Mouse (Mus musculus): ENCODE measurements at regions not wholly inside any gene's neighbourhood (a gene's known extent, or its start where the extent isn't known, plus 50 kb on each side); places are given as distances from the start of the nearest gene placed in this dataset.

DNA sequence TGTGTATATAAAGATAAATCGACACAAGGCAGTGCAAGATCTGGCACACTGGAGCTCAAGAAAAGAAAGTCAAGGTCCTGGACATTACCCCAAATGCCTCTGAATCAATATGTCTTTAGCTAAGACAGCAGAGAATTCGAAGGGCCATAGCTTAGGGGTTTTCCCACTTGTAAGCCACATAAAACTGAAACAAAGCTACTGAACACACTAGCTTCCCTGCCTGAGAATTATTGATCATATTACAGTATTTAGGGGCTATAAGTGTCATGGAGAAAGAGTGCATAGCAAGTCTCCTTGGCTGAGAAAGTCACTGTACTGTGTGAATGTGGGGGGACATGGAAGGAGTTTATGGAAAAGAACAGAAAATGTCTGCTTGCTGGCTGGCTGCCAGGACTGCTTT lies 207.3 kb upstream of the Htr1f start:
- no peak for TF ChIP-seq CTCF (IDR thresholded peaks at IDR 0.05; ENCODE audit: low read depth, low read length)
- no peak for TF ChIP-seq POLR2A (IDR thresholded peaks at IDR 0.05; ENCODE audit: extremely low read depth, insufficient read depth, low read length)
- H3K36me3 ChIP-seq (ENCODE audit: control insufficient read depth, insufficient read depth, low read length) = no peaks in the 10 kb centered on the region
- no peak overlapping the region for H3K9ac ChIP-seq (ENCODE audit: low read depth, low read length)
- H3K4me3 ChIP-seq (ENCODE audit: insufficient read depth, low read depth, low read length) = no peak overlapping the region
- 56% methylated on average over 2 of the region's 2 CpGs for WGBS
- no peaks in the 10 kb centered on the region for H3K4me1 ChIP-seq (ENCODE audit: control insufficient read depth, insufficient read depth, low read length)
- H3K27ac ChIP-seq (replicated peaks; ENCODE audit: insufficient read depth, low read depth, low read length) = no peak overlapping the region
- H3K27me3 ChIP-seq (ENCODE audit: control insufficient read depth, insufficient read depth, low read length) = no peaks in the 10 kb centered on the region
- no peak for DNase-seq (ENCODE audit: extremely low read depth, low read depth, low spot score)
- no peaks in the 10 kb centered on the region for H3K79me2 ChIP-seq (ENCODE audit: control insufficient read depth, insufficient read depth, low read length)

DNA sequence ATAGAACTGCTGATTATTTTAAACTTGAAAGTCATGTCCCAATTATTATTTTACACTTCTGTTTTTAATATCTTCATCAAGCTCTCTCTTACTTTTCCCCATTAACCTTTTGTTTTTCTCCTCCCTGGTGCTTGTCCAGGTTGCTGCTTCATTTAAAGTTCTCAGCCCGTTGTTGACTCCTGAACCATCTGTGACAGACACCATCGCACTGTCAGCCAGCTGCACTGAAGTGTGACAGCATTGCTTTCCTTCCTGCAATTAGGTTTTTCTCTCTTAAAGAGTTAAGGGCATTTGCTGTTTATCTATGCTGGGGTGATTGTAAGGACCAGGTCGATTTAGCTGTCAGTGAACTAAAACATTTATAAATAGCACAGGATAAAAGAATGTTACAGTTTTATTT lies 205.3 kb upstream of the Pou1f1 start:
- Histone ChIP-seq H3K27me3 (ENCODE audit: control insufficient read depth, insufficient read depth, low read length) (no peaks in the 10 kb centered on the region), H3K9ac (ENCODE audit: low read depth, low read length) (no peak overlapping the region), H3K4me1 (ENCODE audit: control insufficient read depth, insufficient read depth, low read length) (no peaks in the 10 kb centered on the region), H3K27ac (replicated peaks; ENCODE audit: insufficient read depth, low read depth, low read length) (no peak overlapping the region), H3K79me2 (ENCODE audit: control insufficient read depth, insufficient read depth, low read length) (no peaks in the 10 kb centered on the region), H3K4me3 (ENCODE audit: insufficient read depth, low read depth, low read length) (no peak overlapping the region), H3K36me3 (ENCODE audit: control insufficient read depth, insufficient read depth, low read length) (no peaks in the 10 kb centered on the region)
- no peak for TF ChIP-seq POLR2A (IDR thresholded peaks at IDR 0.05; ENCODE audit: extremely low read depth, insufficient read depth, low read length)
- TF ChIP-seq CTCF (IDR thresholded peaks at IDR 0.05; ENCODE audit: low read depth, low read length) = no peak
- no peak for DNase-seq (ENCODE audit: extremely low read depth, low read depth, low spot score)
- WGBS = 62% methylated on average over 3 of the region's 3 CpGs

DNA sequence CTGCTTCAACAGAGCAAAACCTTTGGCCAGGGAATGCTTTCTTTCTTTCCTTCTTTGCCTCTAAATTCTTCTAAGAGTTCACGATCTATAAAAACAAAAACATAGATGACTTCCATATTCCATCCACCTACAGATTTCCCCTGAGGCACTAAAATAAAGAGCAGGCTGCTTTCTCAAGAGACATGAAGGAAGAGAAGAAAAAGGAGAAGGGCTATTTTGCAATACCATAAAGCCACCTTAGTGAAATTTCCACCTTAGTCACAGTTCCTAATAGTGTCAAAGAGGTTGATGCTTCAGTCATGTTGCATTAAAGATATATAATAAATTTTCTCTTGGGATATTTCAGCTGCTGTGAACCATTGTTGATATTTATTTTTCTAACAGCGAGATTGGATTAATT lies 187.9 kb upstream of the Pou1f1 start:
- no peak for TF ChIP-seq POLR2A (IDR thresholded peaks at IDR 0.05; ENCODE audit: extremely low read depth, insufficient read depth, low read length)
- H3K79me2 ChIP-seq (ENCODE audit: control insufficient read depth, insufficient read depth, low read length) = no peaks in the 10 kb centered on the region
- no peaks in the 10 kb centered on the region for H3K27me3 ChIP-seq (ENCODE audit: control insufficient read depth, insufficient read depth, low read length)
- DNase-seq (ENCODE audit: extremely low read depth, low read depth, low spot score) = no peak
- 75% methylated on average over 2 of the region's 2 CpGs for WGBS
- no peak overlapping the region for H3K27ac ChIP-seq (replicated peaks; ENCODE audit: insufficient read depth, low read depth, low read length)
- no peak overlapping the region for H3K9ac ChIP-seq (ENCODE audit: low read depth, low read length)
- no peaks in the 10 kb centered on the region for H3K4me1 ChIP-seq (ENCODE audit: control insufficient read depth, insufficient read depth, low read length)
- no peak overlapping the region for H3K4me3 ChIP-seq (ENCODE audit: insufficient read depth, low read depth, low read length)
- H3K36me3 ChIP-seq (ENCODE audit: control insufficient read depth, insufficient read depth, low read length) = no peaks in the 10 kb centered on the region

DNA sequence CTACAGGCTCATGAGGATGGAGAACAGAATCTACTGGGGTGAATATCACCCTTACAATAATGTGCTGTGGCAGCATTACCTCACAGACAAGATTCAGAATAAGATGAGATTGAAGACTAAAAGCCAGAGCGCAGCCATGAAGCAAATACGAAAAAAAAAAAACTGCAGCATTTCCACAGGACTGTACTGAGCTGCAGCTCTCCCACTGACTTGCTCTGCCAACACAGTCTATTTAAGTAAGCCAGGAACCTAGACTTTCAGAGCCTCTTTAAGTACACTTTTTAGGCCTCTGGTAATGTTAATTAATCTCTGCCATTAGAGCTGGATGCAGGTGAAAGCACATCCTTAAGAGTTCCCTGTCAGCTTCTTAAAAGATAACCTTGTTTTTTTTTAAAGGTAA lies 181.1 kb upstream of the Pou1f1 start:
- Histone ChIP-seq H3K4me1 (ENCODE audit: control insufficient read depth, insufficient read depth, low read length) (no peaks in the 10 kb centered on the region), H3K4me3 (ENCODE audit: insufficient read depth, low read depth, low read length) (no peak overlapping the region), H3K79me2 (ENCODE audit: control insufficient read depth, insufficient read depth, low read length) (no peaks in the 10 kb centered on the region), H3K27me3 (ENCODE audit: control insufficient read depth, insufficient read depth, low read length) (no peaks in the 10 kb centered on the region), H3K36me3 (ENCODE audit: control insufficient read depth, insufficient read depth, low read length) (no peaks in the 10 kb centered on the region), H3K27ac (replicated peaks; ENCODE audit: insufficient read depth, low read depth, low read length) (no peak overlapping the region), H3K9ac (ENCODE audit: low read depth, low read length) (no peak overlapping the region)
- 90% methylated on average over 2 of the region's 2 CpGs for WGBS
- DNase-seq (ENCODE audit: extremely low read depth, low read depth, low spot score) = no peak
- no peak for TF ChIP-seq POLR2A (IDR thresholded peaks at IDR 0.05; ENCODE audit: extremely low read depth, insufficient read depth, low read length)
- TF ChIP-seq CTCF (IDR thresholded peaks at IDR 0.05; ENCODE audit: low read depth, low read length) = no peak

DNA sequence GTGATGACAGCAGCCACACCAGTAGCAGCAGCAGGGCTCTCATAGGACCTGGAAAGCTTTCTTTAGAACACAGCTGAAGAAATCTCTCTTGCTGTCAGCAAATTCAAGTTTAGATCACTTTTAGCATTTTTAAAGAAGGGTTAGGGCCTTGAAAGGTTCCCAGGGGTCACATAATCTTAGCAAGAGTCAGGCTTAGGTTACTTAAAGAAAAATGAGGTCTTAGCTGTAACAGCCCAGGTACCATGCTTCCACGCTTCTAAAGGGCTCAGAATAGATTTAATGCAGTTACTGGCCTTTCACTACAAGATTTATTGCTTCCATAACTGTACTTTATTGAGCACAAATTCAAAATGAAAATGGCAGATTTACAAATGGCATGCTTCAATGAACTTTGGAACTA lies 160.4 kb upstream of the Pou1f1 start:
- Histone ChIP-seq H3K9ac (ENCODE audit: low read depth, low read length) (no peak overlapping the region), H3K4me1 (ENCODE audit: control insufficient read depth, insufficient read depth, low read length) (no peaks in the 10 kb centered on the region), H3K27ac (replicated peaks; ENCODE audit: insufficient read depth, low read depth, low read length) (no peak overlapping the region), H3K79me2 (ENCODE audit: control insufficient read depth, insufficient read depth, low read length) (no peaks in the 10 kb centered on the region), H3K27me3 (ENCODE audit: control insufficient read depth, insufficient read depth, low read length) (no peaks in the 10 kb centered on the region), H3K4me3 (ENCODE audit: insufficient read depth, low read depth, low read length) (no peak overlapping the region), H3K36me3 (ENCODE audit: control insufficient read depth, insufficient read depth, low read length) (no peaks in the 10 kb centered on the region)
- no peak for TF ChIP-seq POLR2A (IDR thresholded peaks at IDR 0.05; ENCODE audit: extremely low read depth, insufficient read depth, low read length)
- no peak for TF ChIP-seq CTCF (IDR thresholded peaks at IDR 0.05; ENCODE audit: low read depth, low read length)
- 85% methylated on average over 1 of the region's 1 CpGs for WGBS
- no peak for DNase-seq (ENCODE audit: extremely low read depth, low read depth, low spot score)

DNA sequence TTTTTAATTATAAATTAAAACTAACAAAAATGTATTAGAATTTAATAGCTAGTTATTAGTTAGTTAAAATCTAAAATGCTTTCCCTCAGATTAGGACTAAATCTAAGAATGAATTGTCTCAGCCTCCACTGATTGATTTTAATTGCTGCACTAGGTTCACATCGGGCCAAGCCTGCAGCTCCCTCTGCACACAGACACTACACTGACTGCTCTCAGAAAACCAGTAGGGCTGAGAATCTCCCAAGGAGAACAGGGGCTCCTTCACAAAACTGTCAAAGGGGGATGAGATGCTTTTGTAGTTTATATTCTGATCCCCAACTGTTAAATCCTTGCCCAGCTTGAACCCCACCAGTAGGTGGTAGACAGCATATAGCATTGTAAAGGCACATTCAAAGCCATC lies 151.0 kb upstream of the Pou1f1 start:
- H3K79me2 ChIP-seq (ENCODE audit: control insufficient read depth, insufficient read depth, low read length) = no peaks in the 10 kb centered on the region
- WGBS = 74% methylated on average over 1 of the region's 1 CpGs
- H3K27me3 ChIP-seq (ENCODE audit: control insufficient read depth, insufficient read depth, low read length) = no peaks in the 10 kb centered on the region
- H3K36me3 ChIP-seq (ENCODE audit: control insufficient read depth, insufficient read depth, low read length) = no peaks in the 10 kb centered on the region
- H3K27ac ChIP-seq (replicated peaks; ENCODE audit: insufficient read depth, low read depth, low read length) = no peak overlapping the region
- TF ChIP-seq CTCF (IDR thresholded peaks at IDR 0.05; ENCODE audit: low read depth, low read length) (no peak), POLR2A (IDR thresholded peaks at IDR 0.05; ENCODE audit: extremely low read depth, insufficient read depth, low read length) (no peak)
- H3K9ac ChIP-seq (ENCODE audit: low read depth, low read length) = no peak overlapping the region
- DNase-seq (ENCODE audit: extremely low read depth, low read depth, low spot score) = no peak
- H3K4me3 ChIP-seq (ENCODE audit: insufficient read depth, low read depth, low read length) = no peak overlapping the region
- H3K4me1 ChIP-seq (ENCODE audit: control insufficient read depth, insufficient read depth, low read length) = no peaks in the 10 kb centered on the region
